Mouse (Mus musculus) ES-E14 (cell line): ENCODE data around the gene Ppp1ca. TPM values are rescaled to one million over a fixed set of nuclear protein-coding genes. Genes with fewer than 3 reads are reported as not detected.

Source experiments
- DNase-seq: peaks from one replicate; pipeline ENCODE4 v3.0.0-alpha.2; 2013; ENCODE audit warnings: low read depth, low spot score
- H3K27ac ChIP-seq: 2 replicates; pipeline ENCODE4 v1.5.1; 2012; ENCODE audit warnings: low read depth, mild to moderate bottlenecking, low read length, moderate library complexity, mixed read lengths; ENCODE audit not compliant: poor library complexity, insufficient read depth, severe bottlenecking
- H3K36me3 ChIP-seq: 2 replicates; pipeline ENCODE4 v1.6.1; 2012; ENCODE audit warnings: mild to moderate bottlenecking, low read length, moderate library complexity, mixed read lengths; ENCODE audit not compliant: control insufficient read depth, poor library complexity, insufficient read depth, severe bottlenecking
- H3K4me1 ChIP-seq, 2 experiments: fragments of 150-350 bp in 1 of 2; sonication (generic) in 1 of 2; 2 replicates each; pipeline ENCODE4 v1.6.1; 2012; ENCODE audit warnings: low read length in 2 of 2, mild to moderate bottlenecking in 1 of 2, mixed read lengths in 1 of 2; ENCODE audit not compliant: control insufficient read depth in 2 of 2, insufficient read depth in 2 of 2, poor library complexity in 1 of 2
- H3K4me3 ChIP-seq, 2 experiments: fragments of 150-350 bp in 1 of 2; sonication (generic) in 1 of 2; 2 replicates each; pipeline ENCODE4 v1.5.1; 2012; ENCODE audit warnings: low read length in 2 of 2, low read depth in 1 of 2, mild to moderate bottlenecking in 1 of 2, mixed read lengths in 1 of 2; ENCODE audit not compliant: insufficient read depth in 1 of 2, poor library complexity in 1 of 2, severe bottlenecking in 1 of 2
- H3K9ac ChIP-seq: 2 replicates; pipeline ENCODE4 v1.6.1; 2012; ENCODE audit warnings: low read depth, mild to moderate bottlenecking, low read length, mixed read lengths; ENCODE audit not compliant: poor library complexity, insufficient read depth, severe bottlenecking
- H3K9me3 ChIP-seq: fragments of 150-350 bp; sonication (generic); 2 replicates; pipeline ENCODE4 v1.6.1; 2012; ENCODE audit warnings: low read depth, mild to moderate bottlenecking, low read length; ENCODE audit not compliant: control insufficient read depth, insufficient read depth
- CHD2 ChIP-seq: IDR thresholded peaks from 2 replicates; pipeline ENCODE4 v1.6.1; 2014; ENCODE audit warnings: mild to moderate bottlenecking, low read depth, low read length, inconsistent platforms
- HCFC1 ChIP-seq: IDR thresholded peaks from 2 replicates; pipeline ENCODE4 v1.6.1; 2012; ENCODE audit warnings: low read length, inconsistent platforms, borderline replicate concordance; ENCODE audit not compliant: insufficient read depth
- MAFK ChIP-seq: IDR thresholded peaks from 2 replicates; pipeline ENCODE4 v1.6.1; 2014; ENCODE audit warnings: mild to moderate bottlenecking, low read depth, low read length, inconsistent platforms; ENCODE audit not compliant: insufficient read depth
- ZC3H11A ChIP-seq: IDR thresholded peaks from 2 replicates; pipeline ENCODE4 v1.6.1; 2012; ENCODE audit warnings: low read depth, mild to moderate bottlenecking, inconsistent platforms, low read length, borderline replicate concordance
- ZNF384 ChIP-seq: IDR thresholded peaks from 2 replicates; pipeline ENCODE4 v1.6.1; 2012; ENCODE audit warnings: low read depth, low read length, inconsistent platforms
- in situ Hi-C, 2 experiments: fragments of 600-800 bp; cut with MboI; formaldehyde crosslinking; loops; one replicate each; pipeline ENCODE4 v1.15.1; 2025; ENCODE audit warnings: low sequenced_read_pairs in 2 of 2, inconsistent platforms in 1 of 2; ENCODE audit not compliant: unreplicated experiment in 2 of 2
- total RNA-seq: library from RNA; depleted of rRNA; stranded (reverse); fragments of 300-350 nt; gene quantifications from 2 replicates; pipeline ENCODE4 v1.2.3, GENCODE M21; 2012

Gene Ppp1ca
- total RNA-seq, 1 experiment: 426 TPM

DNA sequence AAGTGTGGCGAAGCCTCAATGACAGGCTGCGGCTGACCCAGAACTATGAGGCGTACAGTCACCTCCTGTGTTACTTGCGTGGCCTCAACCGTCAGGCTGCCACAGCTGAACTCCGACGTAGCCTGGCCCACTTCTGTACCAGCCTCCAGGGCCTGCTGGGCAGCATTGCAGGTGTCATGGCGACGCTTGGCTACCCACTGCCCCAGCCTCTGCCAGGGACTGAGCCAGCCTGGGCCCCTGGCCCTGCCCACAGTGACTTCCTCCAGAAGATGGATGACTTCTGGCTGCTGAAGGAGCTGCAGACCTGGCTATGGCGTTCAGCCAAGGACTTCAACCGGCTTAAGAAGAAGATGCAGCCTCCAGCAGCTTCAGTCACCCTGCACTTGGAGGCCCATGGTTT lies 30.3 kb downstream of the Ppp1ca start:
- H3K36me3 ChIP-seq: no peaks in the 10 kb centered on the region
- no peak for DNase-seq
- no peaks in the 10 kb centered on the region for H3K9me3 ChIP-seq
- peaks cover 0 to 8% of the 10 kb centered on the region in 2 experiments; a peak in 3 of 4 replicates for H3K4me1 ChIP-seq
- TF ChIP-seq MAFK (no peak), CHD2 (no peak), ZNF384 (no peak), ZC3H11A (no peak), HCFC1 (no peak)
- H3K9ac ChIP-seq: no peak overlapping the region
- H3K27ac ChIP-seq: no peak overlapping the region
- no peak overlapping the region for H3K4me3 ChIP-seq
- in situ Hi-C loops: no loop called here

DNA sequence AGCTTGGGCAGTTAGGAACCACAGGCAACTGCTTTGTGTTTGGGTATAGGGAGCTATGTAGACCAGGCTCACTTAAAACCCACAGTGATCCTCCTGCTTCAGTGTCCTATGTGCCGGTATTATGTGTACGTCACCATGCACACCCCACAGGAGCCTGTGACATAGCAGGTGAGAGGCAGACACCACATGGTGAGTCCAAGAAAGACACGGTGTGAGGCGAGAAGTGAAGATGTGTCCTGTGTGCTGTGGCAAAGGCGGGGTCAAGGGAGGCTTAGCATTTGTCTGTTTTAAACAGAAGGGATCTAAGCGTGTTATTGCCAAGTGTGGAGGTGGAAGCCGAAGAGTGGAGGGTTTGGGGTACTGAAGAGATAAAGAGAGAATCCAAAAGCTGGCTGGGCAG lies 34.9 kb downstream of the Ppp1ca start:
- TF ChIP-seq HCFC1 (no peak), CHD2 (no peak), ZC3H11A (no peak), MAFK (no peak), ZNF384 (no peak)
- peaks cover 0 to 9% of the 10 kb centered on the region in 2 experiments; a peak in 1 of 4 replicates for H3K4me1 ChIP-seq
- DNase-seq: no peak
- H3K27ac ChIP-seq: no peak overlapping the region; the same call in 1 of the 2 replicates
- no peak overlapping the region for H3K9ac ChIP-seq
- no peaks in the 10 kb centered on the region for H3K36me3 ChIP-seq
- no peaks in the 10 kb centered on the region for H3K9me3 ChIP-seq
- no peak overlapping the region for H3K4me3 ChIP-seq
- in situ Hi-C loops: no loop called here

DNA sequence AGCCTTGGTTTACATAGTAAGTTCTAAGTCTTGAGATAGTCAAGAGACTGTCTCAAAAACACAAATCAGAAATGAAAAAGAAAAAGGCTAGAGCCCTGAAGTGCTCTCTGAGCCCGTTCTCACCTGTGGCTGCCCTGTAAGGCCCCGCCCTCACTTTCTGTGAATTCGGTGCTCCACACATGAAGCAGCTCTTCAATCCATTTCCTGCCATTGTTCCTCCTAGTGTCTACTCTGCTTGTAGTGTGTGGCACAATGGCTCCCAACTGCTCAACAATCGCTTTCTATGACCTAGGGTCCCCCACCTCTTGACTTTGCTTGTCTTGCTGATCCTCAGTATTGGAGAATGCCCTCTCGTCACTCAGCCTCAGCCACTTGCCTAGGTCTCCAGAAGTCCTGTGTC lies 35.6 kb downstream of the Ppp1ca start:
- Histone ChIP-seq H3K27ac (no peak overlapping the region), H3K9me3 (no peaks in the 10 kb centered on the region), H3K36me3 (no peaks in the 10 kb centered on the region), H3K4me1 (peaks cover 2 to 9% of the 10 kb centered on the region in 2 experiments; a peak in 1 of 4 replicates), H3K4me3 (no peak overlapping the region), H3K9ac (no peak overlapping the region)
- TF ChIP-seq ZC3H11A (no peak), HCFC1 (no peak), CHD2 (no peak), MAFK (no peak), ZNF384 (no peak)
- no peak for DNase-seq
- in situ Hi-C loops: no loop called here

DNA sequence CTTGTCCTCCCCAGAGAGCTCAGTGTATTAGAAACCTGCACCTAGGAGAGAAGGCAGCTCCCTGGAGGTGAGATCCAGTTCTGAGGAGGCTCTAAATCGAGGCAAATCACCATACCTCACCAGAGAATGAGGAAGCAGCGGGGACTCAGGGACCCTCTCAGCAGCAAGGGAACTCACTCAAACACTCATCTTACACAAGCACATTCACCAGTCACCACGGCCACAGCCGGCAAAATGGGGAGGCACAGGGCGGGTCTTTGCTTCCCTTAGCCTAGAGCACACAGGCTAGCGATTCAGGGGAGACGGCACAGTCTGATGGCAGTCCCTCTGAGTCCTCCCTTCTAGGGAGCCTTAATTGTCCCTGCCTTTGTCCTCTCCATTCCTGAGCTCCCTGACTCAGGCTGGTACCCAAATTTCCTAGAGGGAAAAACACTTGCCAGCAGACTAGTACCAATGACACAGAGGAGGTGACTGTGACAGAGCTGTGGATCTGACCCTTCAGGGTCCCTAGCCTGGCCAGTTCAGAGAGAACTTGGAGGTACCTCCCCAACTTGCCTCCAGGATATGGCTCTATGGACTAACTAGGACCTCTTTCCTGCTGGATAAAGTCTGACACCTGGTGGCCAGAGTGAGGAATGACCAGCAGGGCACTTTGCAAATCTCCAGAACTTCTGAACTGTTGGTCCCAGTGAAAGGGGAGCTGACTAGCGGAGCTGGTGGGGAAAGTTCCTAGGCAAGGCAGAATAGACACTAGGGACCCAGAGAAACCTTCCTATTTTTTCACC lies 36.2 kb downstream of the Ppp1ca start:
- no peak overlapping the region for H3K4me3 ChIP-seq
- H3K27ac ChIP-seq: no peak overlapping the region
- H3K9ac ChIP-seq: no peak overlapping the region
- peak; percentile 84 for DNase-seq
- in situ Hi-C loops: no loop called here
- H3K4me1 ChIP-seq: peaks cover 2 to 9% of the 10 kb centered on the region in 2 experiments; a peak in 1 of 4 replicates
- peak; percentile 92 for TF ChIP-seq ZC3H11A
- no peak for TF ChIP-seq ZNF384
- no peaks in the 10 kb centered on the region for H3K36me3 ChIP-seq
- no peaks in the 10 kb centered on the region for H3K9me3 ChIP-seq

DNA sequence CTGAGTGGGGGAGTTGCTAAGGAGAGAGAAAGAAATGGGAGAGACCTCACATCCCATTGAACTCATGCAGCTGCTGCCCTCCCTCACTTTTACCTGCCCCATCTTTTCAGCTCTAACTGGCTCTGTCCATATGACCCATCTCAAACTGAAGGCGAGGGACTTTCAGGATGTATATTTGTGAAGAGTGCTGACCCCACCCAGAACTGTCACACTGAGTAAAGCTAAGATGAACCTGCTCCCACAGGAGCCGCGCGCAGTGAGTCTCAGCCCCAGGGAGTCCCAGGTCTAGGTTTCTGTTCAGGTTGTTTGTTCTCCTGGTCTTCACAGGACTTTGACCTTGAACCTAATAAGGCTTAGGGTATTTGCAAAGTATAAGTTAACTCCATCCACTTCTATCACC lies 37.0 kb downstream of the Ppp1ca start:
- Histone ChIP-seq H3K4me3 (no peak overlapping the region), H3K36me3 (no peaks in the 10 kb centered on the region), H3K9me3 (no peaks in the 10 kb centered on the region), H3K4me1 (peaks cover 2 to 9% of the 10 kb centered on the region in 2 experiments; a peak in 1 of 4 replicates), H3K27ac (no peak overlapping the region), H3K9ac (no peak overlapping the region)
- in situ Hi-C loops: no loop called here
- DNase-seq: no peak
- no peak for TF ChIP-seq CHD2
- no peak for TF ChIP-seq ZC3H11A
- TF ChIP-seq HCFC1: no peak
- TF ChIP-seq ZNF384: no peak
- no peak for TF ChIP-seq MAFK
